Mouse (Mus musculus): ENCODE measurements around the gene Gm37596. TPM values are rescaled to one million over a fixed set of nuclear protein-coding genes. Genes with fewer than 3 reads are reported as not detected.
"Not testable (repeated sequence)": the region's sequence is repeated elsewhere in the genome, so short reads cannot be mapped to it uniquely, and the experiment has no call there.

Gm37596 gene
- polyA plus RNA-seq (2015; fragmentation: Nextera tagmentation; extraction: Ambion mirVana), result not detected in 2 replicates

DNA sequence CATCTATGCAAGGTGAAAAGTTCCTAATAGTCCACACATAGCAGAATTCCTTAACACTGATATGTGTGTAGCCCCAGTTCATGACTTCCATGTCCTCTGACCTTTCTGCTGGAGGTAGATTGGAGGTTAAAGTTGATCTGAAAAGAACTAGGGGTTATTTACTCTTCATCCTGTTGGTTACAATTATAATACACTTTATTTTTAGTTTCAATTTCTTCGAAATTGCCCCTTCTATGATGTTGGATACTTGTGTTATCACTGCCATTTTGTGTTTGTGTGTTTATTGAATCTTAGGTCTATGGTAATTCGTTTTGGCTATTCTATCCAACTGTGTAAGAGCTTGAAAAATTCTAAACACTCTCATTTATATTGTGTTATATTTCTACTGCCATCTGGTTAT lies at the start of gene Gm37596:
Gene Gm37596, minus strand, starts transcription at position 101 of the 400 bp plus-strand sequence.
- H3K4me2 ChIP-seq (ENCODE audit: low read depth, low read length); H3K4me3 ChIP-seq (replicated peaks; ENCODE audit: low read length); H3K9me3 ChIP-seq (replicated peaks; ENCODE audit: control insufficient read depth, low read length); H3K36me3 ChIP-seq (ENCODE audit: control insufficient read depth, insufficient read depth, low read length); H3K4me1 ChIP-seq (ENCODE audit: control insufficient read depth, insufficient read depth, low read length); H3K27ac ChIP-seq (ENCODE audit: low read length); H3K27me3 ChIP-seq (ENCODE audit: control insufficient read depth, insufficient read depth, low read length); ATAC-seq (ENCODE audit: insufficient read depth, low FRiP score); H3K9ac ChIP-seq (ENCODE audit: low read length): not testable (repeated sequence)
- WGBS, result 86% methylated on average over 1 of the region's 2 CpGs

DNA sequence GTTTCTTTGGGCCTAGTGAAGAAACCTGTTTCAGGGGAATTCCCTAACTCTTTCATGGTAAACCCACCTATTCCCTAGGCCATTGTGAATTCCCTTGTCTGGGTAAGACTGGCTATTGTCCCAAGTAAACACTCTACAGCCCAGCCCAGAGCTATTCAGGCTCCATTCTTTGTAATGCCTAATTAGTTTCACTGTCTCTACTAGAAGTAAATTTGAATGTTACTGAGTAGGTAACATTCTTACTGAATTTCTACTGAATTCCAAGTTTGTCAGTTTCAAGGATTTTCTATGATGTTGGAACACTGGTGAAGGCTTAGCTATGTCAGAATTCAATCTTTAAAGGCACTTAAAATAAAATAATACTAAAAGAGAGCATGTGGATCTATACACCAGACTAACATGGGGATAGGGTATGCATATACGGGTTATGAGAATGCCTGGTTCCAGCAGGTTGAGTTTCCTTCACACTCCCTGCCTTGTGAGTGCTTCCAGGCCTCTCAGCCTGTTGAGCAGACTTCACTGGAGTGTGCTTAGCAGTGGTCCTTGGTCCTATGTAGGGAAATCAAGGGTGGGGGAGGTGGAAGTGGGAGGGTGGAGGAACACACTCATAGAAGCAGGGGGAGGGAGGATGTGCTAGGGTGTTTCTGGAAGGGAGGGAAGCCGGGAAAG lies 16.2 kb upstream of the Gm37596 start:
- not testable (repeated sequence) for ATAC-seq (ENCODE audit: insufficient read depth, low FRiP score)
- 81% methylated on average over 2 of the region's 2 CpGs for WGBS

DNA sequence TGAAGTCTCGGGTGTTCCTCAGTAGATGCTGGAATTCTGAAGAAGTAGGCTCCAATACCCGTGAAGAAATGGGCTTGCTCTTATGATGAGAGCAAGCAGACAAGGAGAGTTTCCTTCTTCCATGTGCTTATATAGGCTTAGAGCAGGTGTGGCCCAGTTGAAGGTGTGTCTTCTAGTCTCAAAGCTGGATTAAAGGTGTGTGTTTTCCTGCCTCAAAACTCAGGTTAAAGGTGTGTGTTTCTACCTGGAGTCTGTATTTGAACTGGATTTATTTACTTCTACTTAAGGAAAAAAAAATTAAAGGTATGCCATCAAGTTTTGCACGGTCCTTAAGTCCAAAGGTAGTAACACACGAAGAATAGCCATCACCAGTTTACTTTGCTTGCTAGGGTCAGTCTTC lies 16.7 kb downstream of the Gm37596 start, which contains the start of gene Tdpoz1:
Gene Tdpoz1, minus strand, starts transcription at position 101 of the 400 bp plus-strand sequence.
- not testable (repeated sequence) for H3K4me3 ChIP-seq (replicated peaks; ENCODE audit: low read length); H3K4me2 ChIP-seq (ENCODE audit: low read depth, low read length); H3K36me3 ChIP-seq (ENCODE audit: control insufficient read depth, insufficient read depth, low read length); H3K27ac ChIP-seq (ENCODE audit: low read length); H3K9ac ChIP-seq (ENCODE audit: low read length); H3K27me3 ChIP-seq (ENCODE audit: control insufficient read depth, insufficient read depth, low read length); H3K9me3 ChIP-seq (replicated peaks; ENCODE audit: control insufficient read depth, low read length); ATAC-seq (ENCODE audit: insufficient read depth, low FRiP score); H3K4me1 ChIP-seq (ENCODE audit: control insufficient read depth, insufficient read depth, low read length)
- 78% methylated on average over 2 of the region's 4 CpGs for WGBS

More for the DNA sequence above, 16.2 kb upstream of the Gm37596 start:
- H3K4me3 ChIP-seq (replicated peaks; ENCODE audit: low read length); H3K9me3 ChIP-seq (replicated peaks; ENCODE audit: control insufficient read depth, low read length); H3K4me2 ChIP-seq (ENCODE audit: low read depth, low read length); H3K27me3 ChIP-seq (ENCODE audit: control insufficient read depth, insufficient read depth, low read length); H3K36me3 ChIP-seq (ENCODE audit: control insufficient read depth, insufficient read depth, low read length); H3K27ac ChIP-seq (ENCODE audit: low read length); H3K4me1 ChIP-seq (ENCODE audit: control insufficient read depth, insufficient read depth, low read length); H3K9ac ChIP-seq (ENCODE audit: low read length): not testable (repeated sequence)

GRCm38 (mm10) chr3:93670805-93671503 lies 21.9 kb downstream of the Gm37596 start:
- H3K36me3 ChIP-seq (ENCODE audit: control insufficient read depth, insufficient read depth, low read length); ATAC-seq (ENCODE audit: insufficient read depth, low FRiP score); H3K9me3 ChIP-seq (replicated peaks; ENCODE audit: control insufficient read depth, low read length); H3K4me1 ChIP-seq (ENCODE audit: control insufficient read depth, insufficient read depth, low read length); H3K27me3 ChIP-seq (ENCODE audit: control insufficient read depth, insufficient read depth, low read length); H3K4me2 ChIP-seq (ENCODE audit: low read depth, low read length); H3K9ac ChIP-seq (ENCODE audit: low read length); H3K27ac ChIP-seq (ENCODE audit: low read length); H3K4me3 ChIP-seq (replicated peaks; ENCODE audit: low read length): not testable (repeated sequence)
- 72% methylated on average over 4 of the region's 6 CpGs for WGBS

- no peaks in the 10 kb centered on the region for H3K36me3 ChIP-seq (ENCODE audit: control insufficient read depth, insufficient read depth, low read length)
- WGBS, result 68% methylated on average over 1 of the region's 1 CpGs
- ATAC-seq (ENCODE audit: insufficient read depth, low FRiP score), result no peak
Observed at GRCm38 (mm10) chr3:93654260-93654659, 38.6 kb downstream of the Gm37596 start.

GRCm38 (mm10) chr3:93652586-93652985 lies 40.3 kb downstream of the Gm37596 start, which contains the start of gene Tdpoz2:
Gene Tdpoz2 (minus strand): TSS chr3:93652686.
- H3K27ac ChIP-seq (ENCODE audit: low read length), result no peak within 1 kb of the TSS
- ATAC-seq (ENCODE audit: insufficient read depth, low FRiP score), result no peak

More at GRCm38 (mm10) chr3:93654260-93654659, 38.6 kb downstream of the Gm37596 start:
- no peak overlapping the region for H3K9ac ChIP-seq (ENCODE audit: low read length)
- H3K4me1 ChIP-seq (ENCODE audit: control insufficient read depth, insufficient read depth, low read length), result no peaks in the 10 kb centered on the region
- no peaks in the 10 kb centered on the region for H3K9me3 ChIP-seq (replicated peaks; ENCODE audit: control insufficient read depth, low read length)
- no peak overlapping the region for H3K4me3 ChIP-seq (replicated peaks; ENCODE audit: low read length)
- H3K4me2 ChIP-seq (ENCODE audit: low read depth, low read length), result no peak overlapping the region
- H3K27ac ChIP-seq (ENCODE audit: low read length), result no peak overlapping the region
- H3K27me3 ChIP-seq (ENCODE audit: control insufficient read depth, insufficient read depth, low read length), result no peaks in the 10 kb centered on the region

More at GRCm38 (mm10) chr3:93652586-93652985, 40.3 kb downstream of the Gm37596 start, which contains the start of gene Tdpoz2:
- no peaks in the 10 kb centered on the region for H3K4me1 ChIP-seq (ENCODE audit: control insufficient read depth, insufficient read depth, low read length)
- no peak within 1 kb of the TSS for H3K4me3 ChIP-seq (replicated peaks; ENCODE audit: low read length)
- H3K4me2 ChIP-seq (ENCODE audit: low read depth, low read length), result no peak within 1 kb of the TSS
- no peaks in the 10 kb centered on the region for H3K9me3 ChIP-seq (replicated peaks; ENCODE audit: control insufficient read depth, low read length)
- H3K27me3 ChIP-seq (ENCODE audit: control insufficient read depth, insufficient read depth, low read length), result no peaks in the 10 kb centered on the region
- H3K36me3 ChIP-seq (ENCODE audit: control insufficient read depth, insufficient read depth, low read length), result no peaks in the 10 kb centered on the region
- 70% methylated on average over 3 of the region's 3 CpGs for WGBS
- H3K9ac ChIP-seq (ENCODE audit: low read length), result no peak within 1 kb of the TSS

Other genes starting within 250 kb of the Gm37596 start
- gene Tchhl1, start 224.3 kb downstream of the Gm37596 start, polyA plus RNA-seq (2015; fragmentation: Nextera tagmentation; extraction: Ambion mirVana), result not detected in 2 replicates
- 2,104 and 2,339 TPM in 2 replicates for gene S100a11, start 172.6 kb downstream of the Gm37596 start, polyA plus RNA-seq (2015; fragmentation: Nextera tagmentation; extraction: Ambion mirVana)
- gene S100a10, start 138.0 kb downstream of the Gm37596 start, polyA plus RNA-seq (2015; fragmentation: Nextera tagmentation; extraction: Ambion mirVana), result 575 and 603 TPM in 2 replicates
- gene Tdpoz2, start 40.4 kb downstream of the Gm37596 start, polyA plus RNA-seq (2015; fragmentation: Nextera tagmentation; extraction: Ambion mirVana), result not detected in 2 replicates
- gene Tdpoz1, start 16.8 kb downstream of the Gm37596 start, polyA plus RNA-seq (2015; fragmentation: Nextera tagmentation; extraction: Ambion mirVana), result not detected in 2 replicates
- not detected in 2 replicates for gene Gm5773, start 79.9 kb upstream of the Gm37596 start, polyA plus RNA-seq (2015; fragmentation: Nextera tagmentation; extraction: Ambion mirVana)
- gene Tdpoz4, start 103.3 kb upstream of the Gm37596 start, polyA plus RNA-seq (2015; fragmentation: Nextera tagmentation; extraction: Ambion mirVana), result not detected in 2 replicates
- gene Tdpoz3, start 132.9 kb upstream of the Gm37596 start, polyA plus RNA-seq (2015; fragmentation: Nextera tagmentation; extraction: Ambion mirVana), result not detected in 2 replicates

Measured in stomach, embryonic 16.5 days (tissue).